Mouse (Mus musculus): ENCODE measurements around the gene Ktn1. TPM values are rescaled to one million over a fixed set of nuclear protein-coding genes. Genes with fewer than 3 reads are reported as not detected.

Gene Ktn1
- polyA plus RNA-seq (2015; fragmentation: Nextera tagmentation; extraction: Ambion mirVana), result 66.0 and 69.8 TPM in 2 replicates

GRCm38 (mm10) chr14:47648218-47648617, at the start of gene Ktn1:
TSS of gene Ktn1 (plus strand) at chr14:47648448.
- 50% methylated on average over 5 of the region's 5 CpGs for WGBS
- H3K9me3 ChIP-seq (ENCODE audit: control insufficient read depth, low read length), result no peaks in the 10 kb centered on the region
- peak within 1 kb of the TSS; percentile 59 for H3K27ac ChIP-seq (ENCODE audit: low read length)
- no peak for ATAC-seq
- peaks cover 14% of the 10 kb centered on the region for H3K4me1 ChIP-seq (replicated peaks; ENCODE audit: control insufficient read depth, insufficient read depth, low read length)
- H3K27me3 ChIP-seq (replicated peaks; ENCODE audit: control insufficient read depth, insufficient read depth, low read length), result 0 out of 2 replicates have a peak, but pooled peaks cover 2% of the 10 kb centered on the region
- no peaks in the 10 kb centered on the region for H3K36me3 ChIP-seq (ENCODE audit: control insufficient read depth, insufficient read depth)
- peak within 1 kb of the TSS; percentile 98 for H3K9ac ChIP-seq (replicated peaks; ENCODE audit: low read depth, low read length)
- peak within 1 kb of the TSS; percentile 100 for H3K4me3 ChIP-seq (replicated peaks; ENCODE audit: low read length)
- peak within 1 kb of the TSS; percentile 83 for H3K4me2 ChIP-seq (ENCODE audit: low read length)

GRCm38 (mm10) chr14:47613254-47613653, 35.0 kb upstream of the Ktn1 start:
- Histone ChIP-seq H3K4me1 (replicated peaks; ENCODE audit: control insufficient read depth, insufficient read depth, low read length) (no peaks in the 10 kb centered on the region), H3K36me3 (ENCODE audit: control insufficient read depth, insufficient read depth) (no peaks in the 10 kb centered on the region), H3K27ac (ENCODE audit: low read length) (no peak overlapping the region), H3K9ac (replicated peaks; ENCODE audit: low read depth, low read length) (no peak overlapping the region), H3K27me3 (replicated peaks; ENCODE audit: control insufficient read depth, insufficient read depth, low read length) (no peaks in the 10 kb centered on the region), H3K4me2 (ENCODE audit: low read length) (no peak overlapping the region), H3K9me3 (ENCODE audit: control insufficient read depth, low read length) (no peaks in the 10 kb centered on the region), H3K4me3 (replicated peaks; ENCODE audit: low read length) (no peak overlapping the region)
- ATAC-seq, result no peak
- WGBS, result 83% methylated on average over 7 of the region's 7 CpGs

- Histone ChIP-seq H3K27me3 (replicated peaks; ENCODE audit: control insufficient read depth, insufficient read depth, low read length) (no peaks in the 10 kb centered on the region), H3K9me3 (ENCODE audit: control insufficient read depth, low read length) (no peaks in the 10 kb centered on the region), H3K27ac (ENCODE audit: low read length) (no peak overlapping the region), H3K4me3 (replicated peaks; ENCODE audit: low read length) (no peak overlapping the region), H3K4me2 (ENCODE audit: low read length) (no peak overlapping the region), H3K36me3 (ENCODE audit: control insufficient read depth, insufficient read depth) (no peaks in the 10 kb centered on the region), H3K9ac (replicated peaks; ENCODE audit: low read depth, low read length) (no peak overlapping the region), H3K4me1 (replicated peaks; ENCODE audit: control insufficient read depth, insufficient read depth, low read length) (no peaks in the 10 kb centered on the region)
- no peak for ATAC-seq
- WGBS, result 90% methylated on average over 5 of the region's 5 CpGs
These were observed 29.4 kb upstream of the Ktn1 start for GRCm38 (mm10) chr14:47618891-47619290.

GRCm38 (mm10) chr14:47621901-47622300, 26.3 kb upstream of the Ktn1 start:
- Histone ChIP-seq H3K4me3 (replicated peaks; ENCODE audit: low read length) (no peak overlapping the region), H3K4me2 (ENCODE audit: low read length) (no peak overlapping the region), H3K9ac (replicated peaks; ENCODE audit: low read depth, low read length) (no peak overlapping the region), H3K4me1 (replicated peaks; ENCODE audit: control insufficient read depth, insufficient read depth, low read length) (no peaks in the 10 kb centered on the region), H3K27ac (ENCODE audit: low read length) (no peak overlapping the region), H3K9me3 (ENCODE audit: control insufficient read depth, low read length) (no peaks in the 10 kb centered on the region), H3K27me3 (replicated peaks; ENCODE audit: control insufficient read depth, insufficient read depth, low read length) (no peaks in the 10 kb centered on the region), H3K36me3 (ENCODE audit: control insufficient read depth, insufficient read depth) (no peaks in the 10 kb centered on the region)
- WGBS, result 88% methylated on average over 5 of the region's 5 CpGs
- ATAC-seq, result no peak

- WGBS, result 79% methylated on average over 3 of the region's 3 CpGs
- Histone ChIP-seq H3K4me1 (replicated peaks; ENCODE audit: control insufficient read depth, insufficient read depth, low read length) (no peaks in the 10 kb centered on the region), H3K9ac (replicated peaks; ENCODE audit: low read depth, low read length) (no peak overlapping the region), H3K27me3 (replicated peaks; ENCODE audit: control insufficient read depth, insufficient read depth, low read length) (no peaks in the 10 kb centered on the region), H3K9me3 (ENCODE audit: control insufficient read depth, low read length) (no peaks in the 10 kb centered on the region), H3K36me3 (ENCODE audit: control insufficient read depth, insufficient read depth) (no peaks in the 10 kb centered on the region), H3K27ac (ENCODE audit: low read length) (no peak overlapping the region), H3K4me3 (replicated peaks; ENCODE audit: low read length) (no peak overlapping the region), H3K4me2 (ENCODE audit: low read length) (no peak overlapping the region)
- no peak for ATAC-seq
These were observed 23.4 kb upstream of the Ktn1 start for GRCm38 (mm10) chr14:47624837-47625236.

- Histone ChIP-seq H3K4me1 (replicated peaks; ENCODE audit: control insufficient read depth, insufficient read depth, low read length) (no peaks in the 10 kb centered on the region), H3K27me3 (replicated peaks; ENCODE audit: control insufficient read depth, insufficient read depth, low read length) (no peaks in the 10 kb centered on the region), H3K36me3 (ENCODE audit: control insufficient read depth, insufficient read depth) (no peaks in the 10 kb centered on the region), H3K4me2 (ENCODE audit: low read length) (no peak overlapping the region), H3K9ac (replicated peaks; ENCODE audit: low read depth, low read length) (no peak overlapping the region), H3K27ac (ENCODE audit: low read length) (no peak overlapping the region), H3K4me3 (replicated peaks; ENCODE audit: low read length) (no peak overlapping the region), H3K9me3 (ENCODE audit: control insufficient read depth, low read length) (no peaks in the 10 kb centered on the region)
- no peak for ATAC-seq
- WGBS, result 88% methylated on average over 4 of the region's 4 CpGs
These were observed 22.1 kb upstream of the Ktn1 start for GRCm38 (mm10) chr14:47626143-47626542.

- H3K36me3 ChIP-seq (ENCODE audit: control insufficient read depth, insufficient read depth), result no peaks in the 10 kb centered on the region
- no peak overlapping the region for H3K4me3 ChIP-seq (replicated peaks; ENCODE audit: low read length)
- H3K9ac ChIP-seq (replicated peaks; ENCODE audit: low read depth, low read length), result no peak overlapping the region
- no peak overlapping the region for H3K27ac ChIP-seq (ENCODE audit: low read length)
- no peaks in the 10 kb centered on the region for H3K4me1 ChIP-seq (replicated peaks; ENCODE audit: control insufficient read depth, insufficient read depth, low read length)
- no peak overlapping the region for H3K4me2 ChIP-seq (ENCODE audit: low read length)
- no peaks in the 10 kb centered on the region for H3K9me3 ChIP-seq (ENCODE audit: control insufficient read depth, low read length)
- H3K27me3 ChIP-seq (replicated peaks; ENCODE audit: control insufficient read depth, insufficient read depth, low read length), result no peaks in the 10 kb centered on the region
- 69% methylated on average over 2 of the region's 2 CpGs for WGBS
- ATAC-seq, result no peak
These were observed 21.4 kb upstream of the Ktn1 start for GRCm38 (mm10) chr14:47626812-47627211.

- Histone ChIP-seq H3K9me3 (ENCODE audit: control insufficient read depth, low read length) (no peaks in the 10 kb centered on the region), H3K4me3 (replicated peaks; ENCODE audit: low read length) (no peak overlapping the region), H3K27me3 (replicated peaks; ENCODE audit: control insufficient read depth, insufficient read depth, low read length) (no peaks in the 10 kb centered on the region), H3K27ac (ENCODE audit: low read length) (no peak overlapping the region), H3K36me3 (ENCODE audit: control insufficient read depth, insufficient read depth) (no peaks in the 10 kb centered on the region), H3K4me1 (replicated peaks; ENCODE audit: control insufficient read depth, insufficient read depth, low read length) (no peaks in the 10 kb centered on the region), H3K4me2 (ENCODE audit: low read length) (no peak overlapping the region), H3K9ac (replicated peaks; ENCODE audit: low read depth, low read length) (no peak overlapping the region)
- 93% methylated on average over 5 of the region's 5 CpGs for WGBS
- no peak for ATAC-seq
These were observed 20.9 kb upstream of the Ktn1 start for GRCm38 (mm10) chr14:47627360-47627759.

- WGBS, result 81% methylated on average over 1 of the region's 1 CpGs
- H3K9me3 ChIP-seq (ENCODE audit: control insufficient read depth, low read length), result no peaks in the 10 kb centered on the region
- no peaks in the 10 kb centered on the region for H3K27me3 ChIP-seq (replicated peaks; ENCODE audit: control insufficient read depth, insufficient read depth, low read length)
- H3K4me3 ChIP-seq (replicated peaks; ENCODE audit: low read length), result no peak overlapping the region
- no peak overlapping the region for H3K27ac ChIP-seq (ENCODE audit: low read length)
- no peak overlapping the region for H3K9ac ChIP-seq (replicated peaks; ENCODE audit: low read depth, low read length)
- no peaks in the 10 kb centered on the region for H3K36me3 ChIP-seq (ENCODE audit: control insufficient read depth, insufficient read depth)
- no peak overlapping the region for H3K4me2 ChIP-seq (ENCODE audit: low read length)
- ATAC-seq, result no peak
- H3K4me1 ChIP-seq (replicated peaks; ENCODE audit: control insufficient read depth, insufficient read depth, low read length), result no peaks in the 10 kb centered on the region
These were observed 15.8 kb upstream of the Ktn1 start for GRCm38 (mm10) chr14:47632419-47632818.

- H3K9me3 ChIP-seq (ENCODE audit: control insufficient read depth, low read length), result no peaks in the 10 kb centered on the region
- ATAC-seq, result no peak
- H3K27ac ChIP-seq (ENCODE audit: low read length), result no peak overlapping the region
- no peaks in the 10 kb centered on the region for H3K27me3 ChIP-seq (replicated peaks; ENCODE audit: control insufficient read depth, insufficient read depth, low read length)
- H3K4me2 ChIP-seq (ENCODE audit: low read length), result no peak overlapping the region
- H3K4me3 ChIP-seq (replicated peaks; ENCODE audit: low read length), result no peak overlapping the region
- H3K4me1 ChIP-seq (replicated peaks; ENCODE audit: control insufficient read depth, insufficient read depth, low read length), result no peaks in the 10 kb centered on the region
- no peak overlapping the region for H3K9ac ChIP-seq (replicated peaks; ENCODE audit: low read depth, low read length)
- 77% methylated on average over 9 of the region's 9 CpGs for WGBS
- H3K36me3 ChIP-seq (ENCODE audit: control insufficient read depth, insufficient read depth), result no peaks in the 10 kb centered on the region
These were observed 13.8 kb upstream of the Ktn1 start for GRCm38 (mm10) chr14:47634410-47634809.
